Mouse (Mus musculus) midbrain, embryonic 13.5 days (tissue): ENCODE measurements around the gene Rbpms2. TPM values are rescaled to one million over a fixed set of nuclear protein-coding genes. Genes with fewer than 3 reads are reported as not detected.

Source experiments
- ATAC-seq: fragments of 200-750 bp; cut with Nextera tagmentation; 2 replicates; pipeline ENCODE4 v1.8.0; 2017; ENCODE audit warnings: mild to moderate bottlenecking, moderate TSS enrichment, moderate library complexity
- H3K27ac ChIP-seq: fragments of 300-500 bp; sonication (generic); 2 replicates; pipeline ENCODE4 v1.5.1; 2015; ENCODE audit warnings: inconsistent platforms, mild to moderate bottlenecking, moderate library complexity
- H3K27me3 ChIP-seq: fragments of 300-500 bp; sonication (generic); 2 replicates; pipeline ENCODE4 v1.6.1; 2015; ENCODE audit warnings: mild to moderate bottlenecking, inconsistent platforms
- H3K36me3 ChIP-seq: fragments of 300-500 bp; sonication (generic); 2 replicates; pipeline ENCODE4 v1.6.1; 2015; ENCODE audit warnings: mild to moderate bottlenecking, inconsistent platforms
- H3K4me1 ChIP-seq: fragments of 300-500 bp; sonication (generic); replicated peaks from 2 replicates; pipeline ENCODE4 v1.6.1; 2015; ENCODE audit warnings: inconsistent platforms
- H3K4me2 ChIP-seq: fragments of 300-500 bp; sonication (generic); replicated peaks from 2 replicates; pipeline ENCODE4 v1.6.1; 2015; ENCODE audit warnings: moderate library complexity, mild to moderate bottlenecking, inconsistent platforms
- H3K4me3 ChIP-seq: fragments of 300-500 bp; sonication (generic); replicated peaks from 2 replicates; pipeline ENCODE4 v1.5.1; 2015; ENCODE audit warnings: mild to moderate bottlenecking, inconsistent platforms
- H3K9ac ChIP-seq: fragments of 300-500 bp; sonication (generic); replicated peaks from 2 replicates; pipeline ENCODE4 v1.6.1; 2015; ENCODE audit warnings: mild to moderate bottlenecking, inconsistent platforms
- H3K9me3 ChIP-seq: fragments of 300-500 bp; sonication (generic); 2 replicates; pipeline ENCODE4 v1.6.1; 2016; ENCODE audit warnings: mild to moderate bottlenecking, inconsistent platforms
- WGBS: fragments of 180-500 bp; shearing (Covaris S2); methylation state at CpG from one replicate; pipeline ENCODE4 v1.1.7; 2015; 5-methylcytosine and 5-hydroxymethylcytosine counted together
- polyA plus RNA-seq: library from polyadenylated mRNA; unstranded; fragments of >200 nt; fragmentation: Nextera tagmentation; extraction: Ambion mirVana; gene quantifications from 2 replicates; pipeline ENCODE4 v1.2.1, GENCODE M21; 2015

Gene Rbpms2
- polyA plus RNA-seq, 1 experiment from 2014 or later, result 4.5 TPM

DNA sequence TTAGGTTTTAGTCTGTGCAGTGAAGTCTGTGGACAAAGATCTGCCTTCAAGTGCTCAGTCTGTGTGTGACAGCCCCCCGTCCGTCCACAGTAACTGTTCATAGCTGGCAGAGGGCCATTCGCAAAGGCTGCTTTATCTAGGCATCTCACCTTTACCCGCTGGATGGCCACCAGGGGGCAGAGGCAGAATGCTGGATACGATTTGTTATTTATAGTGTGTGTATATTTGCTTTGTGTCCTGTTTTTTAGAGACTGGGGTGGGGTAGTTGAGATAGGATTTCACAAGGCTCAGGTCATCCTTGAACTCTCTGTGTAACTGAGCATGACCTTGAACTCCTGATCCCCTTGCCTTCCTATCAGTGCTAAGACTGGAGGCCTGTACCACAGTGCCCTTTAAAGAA, 36.6 kb downstream of the Rbpms2 start:
- Histone ChIP-seq H3K27me3 (no peaks in the 10 kb centered on the region), H3K4me2 (no peak overlapping the region), H3K4me3 (no peak overlapping the region), H3K36me3 (no peaks in the 10 kb centered on the region), H3K27ac (no peak overlapping the region), H3K9ac (no peak overlapping the region), H3K4me1 (no peaks in the 10 kb centered on the region), H3K9me3 (no peaks in the 10 kb centered on the region)
- 20% methylated on average over 5 of the region's 5 CpGs for WGBS
- ATAC-seq, result peak; percentile 40; the same call in 1 of the 2 replicates

DNA sequence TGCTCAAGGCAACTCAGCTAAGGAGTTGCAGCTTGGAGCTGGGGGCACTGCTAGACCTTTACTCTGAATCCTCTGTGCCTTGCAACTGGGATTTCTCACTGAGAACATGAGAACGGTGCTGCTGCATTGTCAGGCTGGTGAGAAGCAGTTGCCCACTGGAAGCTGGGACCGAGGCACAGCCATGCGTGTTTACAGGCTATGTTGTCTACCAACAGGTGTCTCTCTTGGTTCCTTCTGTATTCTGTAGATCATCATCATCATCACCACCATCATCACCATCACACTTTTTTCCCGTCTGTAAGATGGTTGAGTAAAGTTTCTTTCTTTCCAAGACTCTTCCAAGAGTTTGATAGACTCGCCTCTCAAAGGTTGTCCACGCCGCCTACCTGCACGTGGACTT, 38.3 kb downstream of the Rbpms2 start, which contains the start of gene Oaz2:
Gene Oaz2 (plus strand): TSS at position 301 of the 400 bp plus-strand sequence.
- WGBS, result 93% methylated on average over 8 of the region's 8 CpGs
- no peak within 1 kb of the TSS for H3K4me2 ChIP-seq
- ATAC-seq, result no peak
- H3K9ac ChIP-seq, result no peak within 1 kb of the TSS
- no peaks in the 10 kb centered on the region for H3K9me3 ChIP-seq
- no peaks in the 10 kb centered on the region for H3K27me3 ChIP-seq
- H3K4me1 ChIP-seq, result no peaks in the 10 kb centered on the region
- H3K36me3 ChIP-seq, result no peaks in the 10 kb centered on the region
- no peak within 1 kb of the TSS for H3K27ac ChIP-seq
- no peak within 1 kb of the TSS for H3K4me3 ChIP-seq

DNA sequence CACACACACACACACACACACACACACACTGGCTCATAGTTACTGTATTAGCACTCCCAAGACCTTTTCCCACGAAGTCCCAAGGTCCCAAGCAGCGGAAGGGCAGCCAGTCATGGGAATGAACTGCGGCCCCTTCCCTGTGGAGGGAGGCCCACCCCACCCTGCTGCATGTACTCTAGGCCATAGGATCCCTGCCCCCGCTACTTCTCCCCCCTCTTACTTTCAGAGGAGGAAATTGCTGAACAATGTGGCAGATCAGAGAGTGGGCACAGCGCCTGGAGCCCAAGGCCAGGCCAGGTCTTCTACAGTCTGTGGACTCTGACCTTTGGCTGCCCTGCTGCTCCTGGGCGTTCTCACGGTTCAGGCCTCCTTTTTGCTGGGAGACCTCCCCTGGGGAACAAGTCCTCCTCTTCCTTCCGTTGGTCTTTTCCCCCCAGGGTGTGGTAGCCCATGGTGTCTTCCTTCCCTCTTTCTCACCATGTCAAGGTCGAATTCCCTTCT, 42.0 kb downstream of the Rbpms2 start:
- Histone ChIP-seq H3K9ac (no peak overlapping the region), H3K4me1 (peaks cover 7% of the 10 kb centered on the region), H3K4me2 (no peak overlapping the region), H3K27me3 (no peaks in the 10 kb centered on the region), H3K9me3 (no peaks in the 10 kb centered on the region), H3K36me3 (no peaks in the 10 kb centered on the region), H3K27ac (no peak overlapping the region), H3K4me3 (no peak overlapping the region)
- no peak for ATAC-seq
- whole genome bisulfite sequencing, result 61% methylated on average over 9 of the region's 9 CpGs

DNA sequence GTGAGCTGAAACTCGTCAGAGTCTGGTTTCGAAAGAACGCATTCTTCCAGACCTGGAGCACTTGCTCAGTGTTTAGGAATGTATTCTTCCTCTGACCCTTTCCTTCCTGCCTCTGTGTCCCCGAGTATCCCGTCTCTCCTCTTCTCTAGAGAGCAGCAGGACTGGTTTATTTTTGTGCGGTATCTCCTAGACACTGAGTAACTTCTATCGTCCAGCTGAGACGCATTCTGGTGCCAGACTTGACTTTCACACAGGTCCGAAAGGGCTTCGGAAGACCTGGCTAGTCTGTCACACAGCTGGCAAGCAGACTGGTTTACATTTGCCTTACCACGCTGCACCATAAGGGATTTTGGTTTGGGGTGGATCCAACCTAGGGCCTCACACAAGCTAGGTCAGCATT, 43.5 kb downstream of the Rbpms2 start:
- Histone ChIP-seq H3K27ac (no peak overlapping the region), H3K9ac (no peak overlapping the region), H3K27me3 (no peaks in the 10 kb centered on the region), H3K4me1 (peaks cover 18% of the 10 kb centered on the region), H3K36me3 (no peaks in the 10 kb centered on the region), H3K4me3 (no peak overlapping the region), H3K9me3 (no peaks in the 10 kb centered on the region), H3K4me2 (no peak overlapping the region)
- ATAC-seq, result no peak
- WGBS, result 84% methylated on average over 11 of the region's 11 CpGs

DNA sequence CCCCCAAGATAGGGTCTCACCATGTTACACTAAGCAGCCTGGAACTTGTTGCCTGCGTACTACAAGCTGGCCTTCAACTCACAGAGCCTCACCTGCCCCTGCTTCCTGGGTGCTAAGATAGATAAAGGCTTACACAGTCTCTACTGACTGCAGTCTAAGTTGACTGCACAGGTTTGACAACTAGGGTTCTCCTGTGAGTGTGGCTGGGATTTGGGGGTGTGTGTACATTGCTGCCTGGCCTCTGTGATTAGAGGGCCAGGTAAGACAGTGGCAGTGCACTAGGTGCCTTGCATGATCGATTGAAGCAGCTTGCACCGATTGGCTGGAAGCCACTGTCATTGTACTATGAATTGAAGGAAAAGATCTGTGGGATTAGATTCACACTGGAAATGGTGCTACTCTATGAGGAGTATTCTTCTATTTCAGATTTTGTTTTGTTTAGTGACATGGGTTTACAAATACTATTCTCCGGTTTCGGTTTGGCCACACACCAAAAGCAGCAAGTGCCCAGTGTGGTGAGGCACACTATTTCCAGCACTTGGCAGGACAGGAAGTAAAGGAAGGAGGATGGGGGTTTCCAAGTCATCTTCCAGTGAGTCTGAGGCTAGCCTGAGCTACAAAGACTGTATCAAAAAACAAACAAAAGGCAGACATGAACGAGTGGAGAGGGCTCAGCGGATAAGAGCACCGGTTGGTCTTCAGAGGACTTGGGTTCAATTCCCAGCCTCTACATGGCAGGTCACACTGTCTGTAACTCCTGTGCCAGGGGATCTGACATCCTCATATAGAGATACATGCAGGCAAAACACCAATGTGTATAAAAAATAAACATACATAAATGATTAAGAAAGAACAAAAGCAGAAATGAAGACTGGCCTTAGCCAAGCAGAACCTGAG, 46.3 kb downstream of the Rbpms2 start:
- Histone ChIP-seq H3K27ac (peak overlapping the region; percentile 82), H3K9me3 (no peaks in the 10 kb centered on the region)
- 56% methylated on average over 8 of the region's 8 CpGs for whole genome bisulfite sequencing

DNA sequence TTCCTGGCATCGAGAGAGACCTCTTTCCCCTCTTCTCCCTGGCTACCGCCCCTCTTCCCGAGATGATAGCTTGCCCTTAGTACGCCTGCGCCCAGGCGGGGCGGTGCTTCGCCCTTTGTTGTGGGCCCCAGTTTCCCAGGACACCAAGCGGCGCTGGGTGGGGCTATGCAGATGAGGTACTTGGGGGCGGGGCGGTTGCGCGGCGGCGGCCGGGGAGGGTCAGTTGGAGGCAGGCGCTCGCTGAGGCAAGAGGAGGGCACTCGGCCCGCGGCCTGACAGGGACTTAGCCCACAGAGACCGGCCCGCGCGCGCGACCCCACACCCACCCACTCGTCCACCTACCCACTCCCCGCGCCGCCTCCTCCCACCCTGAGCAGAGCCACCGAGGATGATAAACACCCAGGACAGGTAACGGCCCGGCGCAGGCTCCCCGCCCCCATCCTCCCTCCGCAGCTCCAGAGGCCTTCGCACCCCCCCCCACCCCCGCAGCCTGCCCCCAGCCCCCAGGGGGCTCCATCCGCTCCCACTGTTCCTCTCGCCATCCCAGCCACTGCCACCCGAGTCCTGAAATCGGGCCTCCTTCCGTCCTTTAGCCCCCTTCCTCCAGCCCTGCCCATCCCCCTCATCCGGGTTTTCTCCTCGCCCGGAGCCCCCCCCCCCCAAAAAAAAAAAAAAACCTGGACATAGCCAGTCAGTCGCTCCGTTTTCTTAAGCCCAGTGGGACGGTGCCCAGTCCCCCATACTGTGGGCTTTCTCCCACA, 47.1 kb downstream of the Rbpms2 start:
- ATAC-seq, result peak; percentile 98
- under 1% methylated on average over 50 of the region's 51 CpGs for WGBS
- H3K27me3 ChIP-seq, result no peaks in the 10 kb centered on the region
- H3K27ac ChIP-seq, result peak overlapping the region; percentile 82
- peak overlapping the region; percentile 67 for H3K4me2 ChIP-seq
- peak overlapping the region; percentile 87 for H3K9ac ChIP-seq
- H3K36me3 ChIP-seq, result no peaks in the 10 kb centered on the region
- H3K9me3 ChIP-seq, result no peaks in the 10 kb centered on the region
- peak overlapping the region; percentile 70 for H3K4me3 ChIP-seq
- H3K4me1 ChIP-seq, result peaks cover 53% of the 10 kb centered on the region

More for the DNA sequence above, 46.3 kb downstream of the Rbpms2 start:
- Histone ChIP-seq H3K4me2 (peak overlapping the region; percentile 67), H3K36me3 (no peaks in the 10 kb centered on the region), H3K4me1 (peaks cover 45% of the 10 kb centered on the region), H3K4me3 (peak overlapping the region; percentile 70), H3K9ac (peak overlapping the region; percentile 87), H3K27me3 (no peaks in the 10 kb centered on the region)
- peak; percentile 72 for ATAC-seq

DNA sequence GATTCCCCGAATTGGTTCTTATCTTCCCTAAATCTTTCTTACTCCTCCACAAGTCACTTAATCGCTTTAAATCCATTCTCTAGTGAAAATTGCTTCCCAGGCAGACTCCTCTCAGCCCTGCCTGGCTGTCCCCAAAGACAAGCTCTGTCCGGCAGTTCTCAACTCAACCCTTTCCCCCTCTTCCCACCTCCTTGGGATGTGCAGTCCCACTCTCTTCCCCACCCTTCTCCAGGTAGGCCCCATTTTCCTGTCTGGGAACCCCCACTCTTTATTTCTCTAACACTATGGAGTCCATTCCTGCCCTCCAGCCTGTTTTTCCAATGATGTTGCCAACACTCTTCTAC, 47.6 kb downstream of the Rbpms2 start:
- WGBS, result 1% methylated on average over 3 of the region's 3 CpGs
- Histone ChIP-seq H3K4me1 (peaks cover 57% of the 10 kb centered on the region), H3K4me3 (peak overlapping the region; percentile 70), H3K9me3 (no peaks in the 10 kb centered on the region), H3K27me3 (no peaks in the 10 kb centered on the region), H3K27ac (peak overlapping the region; percentile 76), H3K36me3 (no peaks in the 10 kb centered on the region), H3K4me2 (peak overlapping the region; percentile 67), H3K9ac (peak overlapping the region; percentile 87)
- ATAC-seq, result no peak

DNA sequence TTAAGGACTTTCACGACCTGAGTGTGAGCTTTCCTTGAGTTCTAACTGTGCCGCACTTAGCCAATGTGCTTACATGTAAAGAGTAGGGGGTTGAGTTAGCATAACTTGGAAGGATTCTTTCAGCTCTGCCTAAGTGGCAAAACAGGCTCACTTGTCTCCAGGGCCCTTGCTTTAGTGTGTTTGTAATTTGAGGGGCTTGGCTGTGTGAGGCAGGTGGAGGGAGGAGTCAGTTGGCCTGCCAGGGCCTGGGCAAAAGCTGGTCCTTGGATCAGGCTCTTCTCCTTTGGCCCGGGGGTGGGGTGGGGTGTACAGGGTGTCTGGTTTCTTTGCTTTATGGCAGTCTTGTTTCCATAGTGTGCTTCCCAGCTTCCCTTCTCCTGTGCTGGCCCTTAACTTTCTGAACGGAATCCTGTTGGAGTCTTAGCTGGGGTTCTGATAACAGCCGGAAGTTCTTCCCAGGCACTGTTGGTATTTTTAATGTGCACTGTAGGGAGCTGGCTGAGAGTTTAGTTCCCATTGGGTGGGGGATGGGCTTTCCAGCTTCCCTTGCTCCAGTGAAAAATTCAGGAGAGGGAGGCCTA, 49.8 kb downstream of the Rbpms2 start:
- Histone ChIP-seq H3K4me1 (peaks cover 75% of the 10 kb centered on the region), H3K36me3 (no peaks in the 10 kb centered on the region)
- 33% methylated on average over 5 of the region's 5 CpGs for WGBS

DNA sequence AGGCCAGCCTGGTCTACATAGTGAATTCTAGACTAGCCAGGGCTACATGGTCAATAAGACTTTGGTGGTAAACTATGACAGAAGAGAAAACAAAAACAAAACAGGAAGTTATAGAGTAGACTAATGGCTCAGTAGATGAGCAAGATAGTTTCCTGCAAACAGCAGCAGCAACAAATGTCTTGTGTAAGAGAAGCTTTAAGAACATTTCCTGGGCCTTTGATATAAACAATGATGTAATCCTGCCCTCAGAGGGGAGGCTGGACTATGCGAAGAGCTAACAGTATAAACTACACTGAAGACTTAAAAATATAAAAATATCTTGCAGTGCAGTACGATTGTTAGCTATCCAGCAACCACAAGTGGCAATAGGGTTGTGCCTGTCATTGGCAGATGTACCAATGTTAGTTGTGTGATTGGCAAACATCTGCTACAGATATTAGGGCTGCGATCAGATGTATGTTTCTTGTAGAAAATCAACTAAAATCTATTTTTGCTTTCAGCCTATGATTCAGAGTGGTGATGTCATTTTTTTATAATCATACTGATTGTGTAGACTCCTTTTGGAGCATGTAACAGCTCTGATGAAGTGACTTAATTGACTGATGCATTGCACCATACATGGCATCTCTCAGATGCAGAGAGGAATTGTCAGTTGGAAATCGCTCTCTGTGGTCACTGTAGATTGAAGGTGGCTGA, 51.6 kb downstream of the Rbpms2 start:
- ATAC-seq, result no peak
- Histone ChIP-seq H3K4me3 (no peak overlapping the region), H3K36me3 (peaks cover 8% of the 10 kb centered on the region), H3K27me3 (no peaks in the 10 kb centered on the region), H3K9me3 (no peaks in the 10 kb centered on the region), H3K4me1 (peaks cover 75% of the 10 kb centered on the region), H3K4me2 (no peak overlapping the region), H3K27ac (peak overlapping the region; percentile 5; the same call in 1 of the 2 replicates), H3K9ac (no peak overlapping the region)
- 89% methylated on average over 4 of the region's 4 CpGs for WGBS

More for the DNA sequence above, 49.8 kb downstream of the Rbpms2 start:
- Histone ChIP-seq H3K27me3 (no peaks in the 10 kb centered on the region), H3K9ac (peak overlapping the region; percentile 51), H3K27ac (no peak overlapping the region; the same call in 1 of the 2 replicates), H3K4me3 (peak overlapping the region; percentile 70), H3K9me3 (no peaks in the 10 kb centered on the region), H3K4me2 (peak overlapping the region; percentile 67)
- no peak for ATAC-seq

DNA sequence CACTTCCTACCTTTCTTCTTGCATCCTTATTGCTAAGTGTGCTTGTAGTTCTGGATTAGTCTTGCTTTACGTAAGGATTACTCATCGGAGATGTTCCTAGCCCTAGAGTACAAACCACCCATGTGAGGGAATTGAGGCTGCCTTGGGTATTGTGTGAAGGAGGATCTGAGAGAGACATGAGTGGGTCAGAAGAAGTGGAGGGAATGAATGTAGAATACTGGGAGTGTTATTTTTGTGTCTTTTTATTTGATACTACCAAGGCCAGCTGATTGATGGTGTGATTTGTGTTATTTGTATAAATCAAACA, 52.1 kb downstream of the Rbpms2 start:
- H3K4me2 ChIP-seq, result no peak overlapping the region
- H3K27me3 ChIP-seq, result no peaks in the 10 kb centered on the region
- ATAC-seq, result no peak
- 81% methylated on average over 2 of the region's 2 CpGs for WGBS
- H3K36me3 ChIP-seq, result peaks cover 13% of the 10 kb centered on the region
- H3K27ac ChIP-seq, result no peak overlapping the region
- no peak overlapping the region for H3K9ac ChIP-seq
- no peak overlapping the region for H3K4me3 ChIP-seq
- peaks cover 75% of the 10 kb centered on the region for H3K4me1 ChIP-seq
- H3K9me3 ChIP-seq, result no peaks in the 10 kb centered on the region

DNA sequence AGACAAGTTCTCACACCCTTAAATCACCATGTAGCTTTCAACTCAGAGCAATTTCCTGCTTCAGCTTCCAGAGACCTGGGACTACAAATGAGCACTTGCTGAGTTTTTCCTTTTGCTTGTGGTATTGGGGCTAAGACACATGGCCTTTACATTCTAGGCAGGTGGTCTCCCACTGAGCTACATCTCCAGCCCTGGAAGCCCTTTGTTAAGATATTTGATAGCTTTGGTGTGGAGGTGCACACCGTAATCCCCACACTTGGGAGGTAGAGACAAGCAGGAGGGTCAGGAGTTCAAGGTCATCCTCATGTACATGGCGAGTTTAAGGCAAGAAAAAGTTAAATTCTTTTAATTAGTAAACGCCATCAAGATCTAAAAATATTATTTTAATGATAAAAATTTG, 52.7 kb downstream of the Rbpms2 start:
- Histone ChIP-seq H3K9me3 (no peaks in the 10 kb centered on the region), H3K4me3 (no peak overlapping the region), H3K36me3 (peaks cover 19% of the 10 kb centered on the region), H3K4me1 (peaks cover 73% of the 10 kb centered on the region), H3K27me3 (no peaks in the 10 kb centered on the region), H3K9ac (no peak overlapping the region), H3K27ac (no peak overlapping the region), H3K4me2 (no peak overlapping the region)
- ATAC-seq, result no peak
- 87% methylated on average over 3 of the region's 3 CpGs for WGBS
